Mouse (Mus musculus): ENCODE results near the gene Csnk1g2. TPM values are rescaled to one million over a fixed set of nuclear protein-coding genes. Genes with fewer than 3 reads are reported as not detected.

Gene Csnk1g2
- 100 to 1,000 TPM; 167 to 169 TPM for total RNA-seq (2021)
- long read RNA-seq, experiment 1, transcript Csnk1g2-201 (11 exons, 2,348 nt) = major isoform, 29 of 221 reads
- long read RNA-seq, experiment 1, partial matches to known transcripts = 11 of 221 reads
- long read RNA-seq, experiment 1, other reads (novel, unspliced or antisense) = 181 of 221 reads
- long read RNA-seq, experiment 2, transcript Csnk1g2-201 (11 exons, 2,348 nt) = major isoform, 29 of 280 reads
- long read RNA-seq, experiment 2, partial matches to known transcripts = 31 of 280 reads
- long read RNA-seq, experiment 2, other reads (novel, unspliced or antisense) = 218 of 280 reads

- peak in 1 of 2 experiments; percentile 61 for DNase-seq (ENCODE audit: low spot score in 2 of 2)
Observed at GRCm38 (mm10) chr10:80622661-80623456, at the start of gene Csnk1g2. Gene Csnk1g2 (plus strand): TSS chr10:80622838.

DNA sequence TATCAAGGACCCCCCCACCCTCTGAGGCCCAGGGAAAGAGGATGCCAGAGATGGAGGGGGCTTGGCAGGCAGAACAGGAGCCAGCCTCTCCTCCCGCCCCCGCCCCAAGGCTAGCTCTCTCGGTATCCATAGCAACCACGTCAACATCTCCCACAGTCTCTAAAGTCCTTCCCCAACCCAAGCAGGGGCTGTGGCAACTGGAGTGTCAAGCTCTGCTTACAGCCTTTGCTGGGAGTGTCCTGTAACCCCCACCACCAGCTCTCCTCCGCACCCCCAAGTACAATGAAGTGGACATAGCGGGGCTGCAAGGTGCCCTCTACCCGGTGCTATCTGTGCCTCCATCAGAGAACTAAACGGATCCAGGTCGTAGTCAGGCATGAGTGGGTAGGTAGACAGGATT lies 48.7 kb upstream of the Csnk1g2 start:
- DNase-seq (ENCODE audit: low spot score in 2 of 2) = no peak

- no peak for DNase-seq (ENCODE audit: low spot score in 2 of 2)
Observed at GRCm38 (mm10) chr10:80574896-80575295, 47.7 kb upstream of the Csnk1g2 start.

- DNase-seq (ENCODE audit: low spot score in 2 of 2) = no peak
Observed at GRCm38 (mm10) chr10:80575925-80576324, 46.7 kb upstream of the Csnk1g2 start.

DNA sequence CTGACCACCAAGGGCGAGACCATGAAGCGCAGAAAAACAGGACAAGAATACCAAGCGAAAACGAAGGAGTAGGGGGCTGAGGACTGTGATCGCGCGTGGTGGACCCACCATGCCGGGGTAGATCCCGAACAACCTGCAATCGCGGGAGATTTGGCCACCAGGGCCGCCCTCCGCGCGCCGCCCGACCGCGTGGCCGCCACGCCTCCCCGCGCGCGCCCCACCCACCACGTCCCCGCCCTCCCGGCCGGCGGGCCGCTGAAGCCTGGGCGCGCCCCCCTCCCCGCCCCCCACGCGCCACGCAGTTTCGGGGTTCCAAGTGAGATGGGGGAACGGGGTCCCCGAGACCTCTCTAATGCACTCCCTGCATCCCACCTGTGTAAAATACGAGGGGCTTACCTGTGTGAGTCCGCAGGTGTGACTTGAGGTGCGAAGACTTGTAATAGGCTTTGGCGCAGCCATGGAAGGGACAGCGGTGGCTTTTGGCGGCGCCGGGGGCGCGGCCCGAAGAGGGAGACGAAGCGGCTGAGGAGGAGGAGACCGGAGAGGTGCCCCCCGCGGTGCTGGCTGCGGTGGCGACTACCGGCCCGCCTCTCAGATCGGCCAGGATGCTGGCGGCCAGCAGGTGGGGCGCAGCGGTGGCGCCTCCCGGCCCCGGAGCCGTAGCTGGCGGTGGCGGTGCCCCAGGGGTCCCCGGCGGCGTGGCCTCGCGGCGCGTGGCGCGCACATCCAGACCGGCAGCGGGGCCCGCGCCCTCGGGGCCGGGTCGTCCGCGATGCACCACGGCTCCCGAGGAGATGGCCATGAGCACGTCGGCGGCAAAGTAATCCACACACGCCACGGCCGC lies 46.1 kb upstream of the Csnk1g2 start:
- peak in 1 of 2 experiments; percentile 59 for DNase-seq (ENCODE audit: low spot score in 2 of 2)

DNA sequence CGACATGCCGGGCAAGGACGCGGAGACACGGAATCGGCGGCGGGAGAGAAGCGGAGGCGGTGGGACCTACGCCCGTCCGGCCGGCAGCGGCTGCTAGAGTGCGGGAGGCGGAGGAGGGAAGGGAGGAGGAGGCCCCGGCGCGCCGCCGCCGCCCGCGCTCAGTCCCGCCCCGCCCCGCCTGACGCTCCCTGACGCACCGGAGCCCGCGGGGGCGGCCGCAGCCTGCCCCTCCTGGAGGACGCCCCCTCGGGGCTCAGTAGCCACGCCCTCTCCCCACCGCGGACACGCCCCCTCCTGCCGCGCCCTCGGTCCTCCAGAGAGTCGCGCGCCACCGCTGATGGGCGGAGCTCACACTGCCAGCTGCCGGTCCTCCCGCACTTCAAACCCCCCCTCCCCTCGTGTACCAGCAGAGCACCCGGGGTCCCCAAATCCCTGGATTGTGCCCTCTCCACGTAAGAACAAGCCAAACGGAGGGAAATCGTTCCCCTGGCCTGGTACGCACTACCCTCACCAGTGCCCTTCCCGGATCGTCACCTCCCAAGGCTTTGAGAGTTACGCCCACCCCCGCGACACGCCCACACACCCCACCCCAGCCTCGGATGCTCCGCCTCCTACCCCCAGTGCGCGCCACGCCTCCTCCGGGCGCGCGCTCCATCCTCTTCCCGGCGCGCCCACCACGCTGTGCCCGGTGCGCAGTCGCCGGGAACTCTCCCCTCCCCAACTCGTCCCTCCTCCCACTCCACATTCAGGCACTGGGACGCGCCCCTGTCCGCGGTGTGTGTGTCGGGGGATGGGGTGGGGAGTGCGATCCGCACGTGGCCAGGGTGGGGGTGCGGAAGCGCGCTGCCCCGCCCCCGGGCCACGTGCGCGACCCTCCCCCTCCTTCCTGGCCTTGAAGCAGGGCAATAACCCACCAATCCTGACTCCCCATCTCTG lies 45.2 kb upstream of the Csnk1g2 start, which contains the start of gene Klf16:
Gene Klf16 (minus strand): TSS at position 127 of the 936 bp plus-strand sequence.
- peak; percentile 96 for DNase-seq (ENCODE audit: low spot score in 2 of 2)

GRCm38 (mm10) chr10:80578131-80578750 lies 44.4 kb upstream of the Csnk1g2 start:
- peak; percentile 72 to 86 for DNase-seq (ENCODE audit: low spot score in 2 of 2)

GRCm38 (mm10) chr10:80578911-80579310 lies 43.7 kb upstream of the Csnk1g2 start:
- DNase-seq (ENCODE audit: low spot score in 2 of 2) = peak in 1 of 2 experiments; percentile 46

DNA sequence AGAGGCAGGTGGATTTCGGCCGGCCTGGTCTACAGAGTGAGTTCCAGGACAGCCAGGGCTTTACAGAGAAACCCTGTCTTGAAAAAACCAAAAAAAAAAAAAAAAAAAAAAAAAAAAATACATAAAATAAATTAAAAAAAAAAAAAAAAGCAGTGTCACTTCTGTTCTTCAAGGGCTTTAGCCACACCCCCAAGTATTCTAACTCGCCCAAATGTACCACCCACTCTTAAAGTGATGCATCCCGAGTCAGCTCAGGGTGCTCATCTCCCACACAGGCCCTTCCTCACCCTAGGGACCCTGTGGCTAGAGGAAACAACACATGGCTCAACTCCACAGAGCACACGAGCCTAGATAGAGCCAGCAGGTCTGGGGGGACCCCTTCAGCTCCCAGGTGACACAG lies 39.6 kb upstream of the Csnk1g2 start:
- no peak for DNase-seq (ENCODE audit: low spot score in 2 of 2)

GRCm38 (mm10) chr10:80584045-80584488 lies 38.6 kb upstream of the Csnk1g2 start:
- peak in 1 of 2 experiments; percentile 18 for DNase-seq (ENCODE audit: low spot score in 2 of 2)

DNA sequence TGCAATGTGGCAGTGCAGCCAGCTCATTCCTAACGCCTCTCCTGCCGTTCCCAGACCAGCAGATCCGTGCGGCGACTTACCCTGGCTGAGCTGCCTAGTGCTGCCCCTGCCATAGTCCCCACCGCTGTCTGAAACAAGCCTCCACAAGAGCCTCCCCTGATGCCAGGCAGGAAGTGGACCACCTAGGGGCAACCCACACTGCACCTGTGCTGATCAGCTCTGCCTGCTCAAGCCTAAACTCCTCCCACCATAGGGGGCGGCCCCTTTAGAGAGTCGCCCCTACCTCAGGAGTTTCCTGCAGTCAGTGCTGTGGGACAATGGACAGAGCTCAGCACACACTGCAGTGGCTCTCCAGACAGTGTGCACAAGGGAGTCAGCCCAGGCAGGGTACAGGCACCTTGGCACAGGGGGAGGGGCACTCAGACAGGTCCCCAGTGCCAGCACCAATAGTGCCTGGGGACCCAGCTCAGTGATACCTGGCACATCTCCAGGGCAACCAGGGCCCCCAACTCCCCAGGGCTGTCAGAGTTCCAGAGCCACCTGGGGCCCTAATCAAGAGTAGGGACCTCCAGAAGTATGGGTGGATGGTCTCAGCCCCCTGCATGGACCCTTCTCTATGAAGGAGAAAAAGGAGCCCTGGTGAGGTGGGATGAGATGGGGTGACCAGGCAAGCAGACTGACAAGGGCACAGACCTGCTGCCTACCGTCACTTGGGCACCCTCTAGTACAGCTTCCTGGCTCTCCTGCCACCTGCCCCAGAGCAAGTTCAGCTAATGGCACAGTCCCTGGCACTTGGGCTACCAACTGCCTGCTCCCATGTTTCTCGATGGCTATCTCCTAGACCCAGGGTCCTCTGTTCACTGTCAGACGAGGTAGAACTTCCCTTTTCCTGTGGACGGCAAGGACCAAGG lies 37.7 kb upstream of the Csnk1g2 start:
- no peak for DNase-seq (ENCODE audit: low spot score in 2 of 2)

- DNase-seq (ENCODE audit: low spot score in 2 of 2) = no peak
Observed at GRCm38 (mm10) chr10:80585581-80585980, 37.1 kb upstream of the Csnk1g2 start.

GRCm38 (mm10) chr10:80586407-80587304 lies 36.0 kb upstream of the Csnk1g2 start:
- DNase-seq (ENCODE audit: low spot score in 2 of 2) = peak in 1 of 2 experiments; percentile 30

- DNase-seq (ENCODE audit: low spot score in 2 of 2) = peak in 1 of 2 experiments; percentile 17
Observed at GRCm38 (mm10) chr10:80587305-80587657, 35.4 kb upstream of the Csnk1g2 start.

DNA sequence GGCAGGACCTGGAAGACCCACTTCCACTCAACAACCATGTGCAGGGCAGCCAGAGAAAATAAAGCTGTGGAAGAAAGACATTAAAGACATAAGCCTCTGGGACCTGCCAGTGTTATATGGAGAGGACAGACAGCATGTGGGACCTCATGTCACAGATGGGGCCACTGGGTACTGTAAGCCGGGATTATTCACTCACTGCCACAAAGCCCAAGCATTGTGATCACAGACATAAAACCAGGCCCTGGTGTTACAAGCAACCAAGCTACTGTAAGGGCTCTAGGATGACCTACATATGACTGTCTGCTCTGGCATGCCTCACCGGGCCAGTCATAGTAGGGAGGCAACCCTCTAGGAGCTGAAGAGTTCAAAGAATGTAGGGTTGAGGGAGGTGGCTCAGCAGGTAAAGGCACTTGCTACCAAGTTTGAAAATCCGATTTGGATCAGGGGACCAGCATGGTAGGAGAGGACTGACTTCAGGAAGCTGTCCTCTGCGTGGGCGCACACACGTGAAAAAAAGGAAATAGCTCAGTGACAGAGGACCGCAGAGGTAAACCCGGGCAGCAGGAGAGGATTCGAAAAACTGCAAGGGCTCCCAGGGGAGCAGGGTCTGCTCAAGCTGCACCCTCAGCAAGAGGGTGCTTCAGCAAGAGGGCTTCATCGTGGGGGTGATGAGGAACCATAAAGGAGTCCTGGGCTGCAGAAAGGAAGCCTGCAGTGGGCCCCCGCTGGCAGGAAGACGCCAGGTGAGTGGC lies 33.3 kb upstream of the Csnk1g2 start:
- DNase-seq (ENCODE audit: low spot score in 2 of 2) = no peak

DNA sequence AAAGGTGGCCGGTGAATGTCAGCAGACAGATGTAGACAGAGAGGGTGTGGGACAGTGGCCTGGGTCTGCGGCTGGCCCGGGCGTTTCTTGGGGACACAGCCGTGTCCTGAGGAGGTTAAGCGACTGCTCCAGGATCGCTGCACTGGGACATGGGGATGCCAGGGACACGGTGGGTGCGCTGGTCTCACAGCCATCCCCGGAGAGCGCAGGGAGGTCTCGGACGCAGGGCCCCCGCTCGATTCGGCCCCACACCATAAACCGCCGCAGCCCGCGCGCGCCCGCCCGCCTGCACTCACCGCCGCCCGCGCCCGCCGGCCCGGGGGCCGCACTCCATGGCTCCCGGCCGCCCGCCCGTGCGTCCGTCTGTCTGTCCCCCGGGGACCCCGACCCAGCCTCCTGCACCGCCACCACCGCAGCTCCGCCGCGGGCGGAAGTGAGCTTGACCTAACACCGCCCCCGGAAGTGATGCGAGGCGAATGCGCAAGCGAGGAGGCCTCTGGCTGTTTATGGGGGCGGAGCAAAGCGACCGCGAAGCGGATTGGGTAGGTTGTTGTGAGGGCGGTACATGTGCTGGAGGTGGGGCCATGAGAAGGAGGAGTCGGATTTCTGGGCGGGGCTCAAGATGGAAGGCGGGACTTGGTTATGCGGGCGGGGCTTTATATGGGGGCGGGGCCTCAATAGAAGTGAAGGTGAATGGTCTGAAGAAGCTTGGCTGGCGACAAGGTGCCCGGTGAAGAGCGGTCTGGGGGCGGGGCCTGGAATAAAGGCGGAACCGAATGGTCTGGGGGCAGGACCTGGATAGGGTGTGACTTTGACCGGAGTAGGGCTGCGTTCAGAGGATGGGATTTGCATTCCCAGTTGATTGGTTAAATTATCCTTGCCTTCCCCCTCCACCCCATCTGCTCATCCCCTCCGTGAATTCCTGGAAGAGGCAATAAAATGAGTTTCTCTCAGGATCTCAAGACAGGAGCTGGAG lies 32.5 kb upstream of the Csnk1g2 start, which contains the start of gene Abhd17a:
Gene Abhd17a (minus strand): TSS at position 463 of the 976 bp plus-strand sequence.
- peak; percentile 91 to 96 for DNase-seq (ENCODE audit: low spot score in 2 of 2)
